Mouse (Mus musculus) lung, postnatal 0 days (tissue): ENCODE data around the gene Mfsd2b. TPM values are rescaled to one million over a fixed set of nuclear protein-coding genes. Genes with fewer than 3 reads are reported as not detected.

ENCODE experiments used
- ATAC-seq: fragments of 200-750 bp; cut with Nextera tagmentation; 2 replicates; pipeline ENCODE4 v1.8.0; 2017; ENCODE audit warnings: moderate library complexity
- DNase-seq: peaks from one replicate; pipeline ENCODE4 v3.0.0-alpha.2; 2016; ENCODE audit warnings: low spot score
- H3K27ac ChIP-seq: fragments of 300-500 bp; sonication (generic); 2 replicates; pipeline ENCODE4 v1.5.1; 2014; ENCODE audit warnings: antibody characterized with exemption, mild to moderate bottlenecking, low read length, mixed read lengths
- H3K27me3 ChIP-seq: fragments of 300-500 bp; sonication (generic); replicated peaks from 2 replicates; pipeline ENCODE4 v1.6.1; 2014; ENCODE audit warnings: low read length, mixed read lengths; ENCODE audit not compliant: insufficient read depth
- H3K36me3 ChIP-seq: fragments of 300-500 bp; sonication (generic); 2 replicates; pipeline ENCODE4 v1.6.1; 2014; ENCODE audit warnings: low read length, mixed read lengths; ENCODE audit not compliant: insufficient read depth
- H3K4me1 ChIP-seq: fragments of 300-500 bp; sonication (generic); 2 replicates; pipeline ENCODE4 v1.6.1; 2014; ENCODE audit warnings: antibody characterized with exemption, low read depth, low read length, mixed read lengths; ENCODE audit not compliant: insufficient read depth
- H3K4me2 ChIP-seq: fragments of 300-500 bp; sonication (generic); replicated peaks from 2 replicates; pipeline ENCODE4 v1.6.1; 2014; ENCODE audit warnings: low read depth, mild to moderate bottlenecking, low read length, moderate library complexity, mixed read lengths
- H3K4me3 ChIP-seq: fragments of 300-500 bp; sonication (generic); 2 replicates; pipeline ENCODE4 v1.5.1; 2014; ENCODE audit warnings: low read depth, low read length
- H3K9ac ChIP-seq: fragments of 300-500 bp; sonication (generic); replicated peaks from 2 replicates; pipeline ENCODE4 v1.6.1; 2014; ENCODE audit warnings: low read depth, mild to moderate bottlenecking
- H3K9me3 ChIP-seq: fragments of 300-500 bp; sonication (generic); 2 replicates; pipeline ENCODE4 v1.6.1; 2016; ENCODE audit warnings: low read length, mixed read lengths
- CTCF ChIP-seq: IDR thresholded peaks from 2 replicates; pipeline ENCODE4 v1.5.1; 2016; ENCODE audit warnings: antibody characterized with exemption, mild to moderate bottlenecking
- EP300 ChIP-seq: IDR thresholded peaks from 2 replicates; pipeline ENCODE4 v1.6.1; 2016; ENCODE audit warnings: antibody characterized with exemption, mild to moderate bottlenecking, control low read depth
- WGBS: fragments of 180-500 bp; shearing (Covaris S2); extraction: QIAGEN DNeasy Blood & Tissue Kit; methylation state at CpG from one replicate; pipeline ENCODE4 v1.1.7; 2014; 5-methylcytosine and 5-hydroxymethylcytosine counted together
- polyA plus RNA-seq: library from polyadenylated mRNA; unstranded; fragments of >200 nt; fragmentation: Nextera tagmentation; extraction: Ambion mirVana; gene quantifications from 2 replicates; pipeline ENCODE4 v1.2.1, GENCODE M21; 2015

Gene Mfsd2b
- 2.5 TPM in 2 replicates for polyA plus RNA-seq

DNA sequence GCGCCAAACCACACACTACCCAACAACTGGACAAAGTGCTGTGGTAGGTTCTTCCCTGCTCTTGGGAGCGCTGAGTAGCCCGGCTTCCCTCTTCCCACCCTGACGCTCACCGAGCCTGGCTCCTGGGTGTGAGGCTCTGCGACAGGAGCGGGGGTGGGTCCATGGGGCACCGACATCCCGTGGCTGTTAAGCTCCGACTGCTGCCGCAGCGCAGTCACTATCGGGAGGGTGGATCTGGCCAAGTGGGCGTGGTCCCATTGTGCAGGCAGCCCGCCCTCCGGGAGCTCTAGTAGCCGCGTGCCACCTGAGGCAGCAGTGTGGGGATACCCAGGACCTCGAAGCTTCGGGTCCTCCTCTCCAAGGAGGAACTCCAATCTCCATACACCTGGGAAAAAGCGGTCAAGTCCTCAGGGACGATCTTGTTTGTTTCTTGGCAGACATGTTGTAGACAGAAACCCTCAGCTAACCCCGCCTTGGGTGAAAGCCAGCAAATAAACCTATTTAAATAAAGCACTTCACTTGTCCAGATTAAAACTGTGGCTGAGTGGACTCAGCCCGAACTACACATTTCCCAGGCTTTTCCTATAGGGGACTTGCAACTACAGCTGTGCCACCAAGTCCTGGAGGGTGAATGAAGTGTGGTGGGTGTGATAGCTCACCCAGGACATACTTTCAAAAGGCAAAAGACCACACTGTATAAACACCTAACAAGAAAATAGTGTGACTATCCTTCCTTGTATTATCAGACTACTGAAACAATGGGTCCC is at the start of gene Mfsd2b:
TSS of gene Mfsd2b (minus strand) at position 199 of the 767 bp plus-strand sequence.
- Histone ChIP-seq H3K4me1 (peaks cover 11% of the 10 kb centered on the region), H3K27me3 (no peaks in the 10 kb centered on the region), H3K9ac (0 out of 2 replicates have a peak within 1 kb of the TSS, but pooled peaks have one; percentile 16), H3K27ac (no peak within 1 kb of the TSS), H3K36me3 (no peaks in the 10 kb centered on the region), H3K9me3 (no peaks in the 10 kb centered on the region), H3K4me3 (peak within 1 kb of the TSS; percentile 31), H3K4me2 (peak within 1 kb of the TSS; percentile 65)
- DNase-seq (peak; percentile 89), ATAC-seq (peak; percentile 94)
- WGBS, result 1% methylated on average over 24 of the region's 24 CpGs
- TF ChIP-seq CTCF, result no peak
- no peak for TF ChIP-seq EP300

DNA sequence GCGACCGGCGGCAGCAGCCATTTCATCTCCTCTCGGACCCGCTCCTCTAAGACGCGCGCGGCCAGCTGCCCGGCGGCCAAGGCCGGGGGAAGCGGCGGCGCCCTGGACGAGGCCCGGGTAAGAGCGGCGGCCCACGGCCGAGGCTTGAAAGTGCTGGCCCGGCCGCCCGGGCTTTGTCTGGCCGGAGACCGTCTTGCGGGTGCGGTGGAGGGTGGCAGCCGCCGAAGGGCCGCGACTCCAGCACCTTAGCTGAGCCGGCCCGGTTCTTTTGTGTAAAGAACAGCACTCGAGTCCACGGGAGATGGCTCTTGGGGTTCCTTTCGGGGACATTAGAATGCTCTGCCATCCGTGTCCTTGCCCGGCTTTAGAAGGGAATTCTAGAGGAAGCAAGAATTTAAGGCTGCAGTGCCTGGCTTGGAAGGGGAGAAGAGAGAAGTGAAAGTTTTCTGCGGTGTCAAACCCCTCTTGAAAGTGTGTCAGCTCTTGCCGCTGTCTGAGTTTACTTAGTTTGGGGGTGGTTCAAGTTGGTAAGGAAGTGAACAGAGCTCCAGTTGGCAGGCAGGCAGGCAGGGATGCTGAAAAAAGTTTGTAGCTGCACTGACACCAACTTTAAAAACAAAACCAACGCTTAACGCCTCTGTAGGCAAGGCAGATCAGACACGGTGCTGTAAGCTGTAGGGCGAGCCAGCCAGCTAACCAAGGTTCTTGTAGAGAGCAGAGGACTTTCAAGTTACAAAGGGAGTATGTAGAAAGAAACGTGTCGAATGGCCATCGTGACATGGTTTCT is 43.8 kb upstream of the Mfsd2b start:
- no peak for TF ChIP-seq EP300
- TF ChIP-seq CTCF, result no peak
- WGBS, result under 1% methylated on average over 43 of the region's 48 CpGs
- Histone ChIP-seq H3K9me3 (no peaks in the 10 kb centered on the region), H3K4me3 (peak overlapping the region; percentile 100), H3K4me1 (peaks cover 5% of the 10 kb centered on the region; the same call in 1 of the 2 replicates), H3K4me2 (peak overlapping the region; percentile 75), H3K27me3 (no peaks in the 10 kb centered on the region), H3K9ac (peak overlapping the region; percentile 99), H3K27ac (peak overlapping the region; percentile 98), H3K36me3 (no peaks in the 10 kb centered on the region)
- DNase-seq, result peak; percentile 84
- peak; percentile 57 for ATAC-seq

DNA sequence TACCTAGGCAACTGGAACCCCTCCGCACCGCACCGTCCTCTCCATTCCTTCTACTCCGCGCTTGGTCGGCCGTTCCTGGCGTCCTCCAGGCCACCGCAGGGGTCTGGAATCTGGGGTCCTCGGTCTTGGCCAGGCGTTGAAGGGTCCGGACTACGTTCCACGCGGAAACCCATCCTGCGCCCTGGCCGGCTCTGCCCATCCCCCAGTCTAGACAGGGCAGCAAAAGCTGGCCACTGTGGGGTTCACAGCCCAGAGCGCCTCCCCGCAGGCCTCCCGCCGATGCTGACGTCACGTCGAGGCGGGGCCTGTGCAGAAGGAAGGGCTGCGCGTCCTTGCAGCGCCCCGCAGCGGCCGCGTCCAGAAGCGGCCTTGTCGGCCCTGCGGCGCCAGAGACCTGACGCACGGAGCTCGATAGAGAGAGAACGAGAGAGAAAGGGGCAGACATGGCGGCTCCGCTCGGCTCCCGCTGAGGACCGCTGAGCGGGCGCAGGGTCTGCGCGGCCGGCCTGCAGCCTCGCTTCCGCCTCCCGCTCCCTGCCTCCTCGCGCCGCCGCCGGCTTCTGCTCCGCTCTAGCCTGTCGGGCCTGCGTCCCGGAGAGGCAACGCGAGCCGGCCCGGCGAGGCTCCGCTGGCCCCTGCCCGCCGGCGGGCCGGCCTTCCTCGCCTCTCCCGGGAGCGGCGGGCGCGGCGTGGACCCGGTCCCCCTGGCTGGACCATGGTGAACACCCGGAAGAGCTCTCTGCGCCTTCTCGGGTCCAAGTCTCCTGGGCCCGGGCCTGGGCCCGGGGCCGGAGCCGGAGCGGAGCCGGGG is 43.0 kb upstream of the Mfsd2b start, which contains the start of gene Atad2b:
TSS of gene Atad2b (plus strand) at position 360 of the 811 bp plus-strand sequence.
- ATAC-seq (peak; percentile 96), DNase-seq (peak; percentile 96)
- Histone ChIP-seq H3K4me1 (peaks cover 5% of the 10 kb centered on the region; the same call in 1 of the 2 replicates), H3K36me3 (no peaks in the 10 kb centered on the region), H3K9me3 (no peaks in the 10 kb centered on the region), H3K27me3 (no peaks in the 10 kb centered on the region), H3K4me3 (peak within 1 kb of the TSS; percentile 100), H3K27ac (peak within 1 kb of the TSS; percentile 98), H3K9ac (peak within 1 kb of the TSS; percentile 99), H3K4me2 (peak within 1 kb of the TSS; percentile 75)
- TF ChIP-seq CTCF, result peak; percentile 99
- TF ChIP-seq EP300, result no peak
- WGBS, result under 1% methylated on average over 79 of the region's 89 CpGs

DNA sequence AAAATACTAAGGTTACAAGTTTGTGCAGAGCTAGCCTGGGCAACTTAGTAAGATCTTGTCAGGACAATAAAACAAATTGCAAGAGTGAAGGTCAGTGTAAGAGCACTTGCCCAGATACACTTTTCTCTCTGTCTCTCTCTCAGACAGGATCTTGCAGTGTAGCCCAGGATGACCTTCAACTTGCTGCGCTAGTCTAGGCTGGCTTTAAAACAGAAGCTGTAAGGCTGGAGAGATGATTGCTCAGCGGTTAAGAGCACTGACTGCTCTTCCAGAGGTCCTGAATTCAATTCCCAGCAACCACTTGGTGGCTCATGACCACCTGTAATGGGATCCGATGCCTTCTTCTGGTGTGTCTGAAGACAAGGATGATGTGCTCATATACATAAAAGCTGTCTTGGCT is 40.8 kb upstream of the Mfsd2b start:
- TF ChIP-seq CTCF (no peak), EP300 (no peak)
- Histone ChIP-seq H3K27ac (no peak overlapping the region), H3K4me3 (no peak overlapping the region), H3K9me3 (no peaks in the 10 kb centered on the region), H3K27me3 (no peaks in the 10 kb centered on the region), H3K36me3 (no peaks in the 10 kb centered on the region), H3K9ac (no peak overlapping the region), H3K4me1 (peaks cover 3% of the 10 kb centered on the region; the same call in 1 of the 2 replicates), H3K4me2 (no peak overlapping the region)
- whole genome bisulfite sequencing, result 74% methylated on average over 3 of the region's 3 CpGs
- ATAC-seq (no peak), DNase-seq (no peak)

DNA sequence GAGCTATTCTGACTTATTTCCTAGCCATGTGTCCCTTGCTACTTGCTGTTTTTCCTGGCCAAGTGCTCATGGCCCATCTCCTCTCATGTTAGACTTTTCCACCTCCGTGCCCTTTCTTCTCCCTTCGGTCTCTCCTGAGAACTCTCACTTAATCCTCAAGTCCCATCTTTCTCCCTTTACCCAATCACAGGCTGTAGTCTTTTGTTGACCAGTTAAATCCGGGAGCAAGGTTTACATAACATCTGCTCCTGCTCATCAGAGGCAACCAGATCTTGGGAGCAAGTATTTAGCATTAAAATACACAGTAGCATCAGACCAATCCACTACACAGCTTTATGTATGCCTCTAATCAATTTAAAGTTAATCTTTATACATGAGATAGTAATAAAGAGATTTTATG is 40.3 kb upstream of the Mfsd2b start:
- 57% methylated on average over 3 of the region's 3 CpGs for WGBS
- TF ChIP-seq EP300 (no peak), CTCF (no peak)
- H3K9me3 ChIP-seq, result no peaks in the 10 kb centered on the region
- no peak overlapping the region for H3K27ac ChIP-seq
- no peak overlapping the region for H3K4me3 ChIP-seq
- H3K27me3 ChIP-seq, result no peaks in the 10 kb centered on the region
- ATAC-seq (no peak), DNase-seq (no peak)
- no peaks in the 10 kb centered on the region for H3K36me3 ChIP-seq
- H3K9ac ChIP-seq, result no peak overlapping the region
- no peak overlapping the region for H3K4me2 ChIP-seq
- peaks cover 3% of the 10 kb centered on the region; the same call in 1 of the 2 replicates for H3K4me1 ChIP-seq
